Mouse (Mus musculus): Measurements from ENCODE around the gene Tmem132b.

DNA sequence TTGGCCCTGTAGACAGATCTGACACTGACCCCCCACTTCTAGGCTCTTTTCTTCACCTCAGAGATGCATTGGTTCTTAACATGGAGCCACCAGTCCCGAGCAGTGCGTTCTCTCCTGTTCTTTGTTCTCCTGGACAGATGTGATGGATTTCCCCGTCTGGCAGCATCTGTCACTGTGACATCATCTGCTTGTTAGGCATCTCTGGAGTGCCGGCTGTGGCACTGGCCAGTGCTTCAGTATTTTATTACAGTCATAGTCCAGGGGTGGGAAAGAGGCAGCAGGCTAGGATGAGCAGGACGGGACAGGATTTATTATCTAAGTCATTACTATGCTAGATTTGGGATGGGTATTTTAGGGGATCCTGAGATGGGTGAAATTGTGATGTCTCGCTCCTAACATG is 31.9 kb downstream of the Tmem132b start:
- TF ChIP-seq CTCF (IDR thresholded peaks at IDR 0.05) (no peak), EP300 (IDR thresholded peaks at IDR 0.05) (no peak)

Data from lung, postnatal 0 days (tissue).